Mouse (Mus musculus) retina, embryonic 14.5 days (tissue): ENCODE measurements at regions not wholly inside any gene's neighbourhood (a gene's known extent, or its start where the extent isn't known, plus 50 kb on each side); places are given as distances from the start of the nearest gene placed in this dataset.
"Not testable (repeated sequence)": the region's sequence is repeated elsewhere in the genome, so short reads cannot be mapped to it uniquely, and the experiment has no call there.

Experiments
- DNase-seq: peaks from one replicate; pipeline ENCODE4 v3.0.0-alpha.2; 2015; ENCODE audit warnings: low spot score

- no peak for DNase-seq
Measured at GRCm38 (mm10) chr8:35020480-35020879, 745.1 kb upstream of the Gm19410 start.

- DNase-seq: no peak
Measured at GRCm38 (mm10) chr8:35022649-35023048, 742.9 kb upstream of the Gm19410 start.

GRCm38 (mm10) chr8:35047798-35048197, 717.8 kb upstream of the Gm19410 start:
- DNase-seq: no peak

- no peak for DNase-seq
Measured at GRCm38 (mm10) chr8:35053444-35053843, 712.1 kb upstream of the Gm19410 start.

- DNase-seq: no peak
Measured at GRCm38 (mm10) chr8:35061048-35061447, 704.5 kb upstream of the Gm19410 start.

GRCm38 (mm10) chr8:35068228-35068627, 697.4 kb upstream of the Gm19410 start:
- no peak for DNase-seq

- DNase-seq: no peak
Measured at GRCm38 (mm10) chr8:35070246-35070989, 695.2 kb upstream of the Gm19410 start.

GRCm38 (mm10) chr8:35075971-35076370, 689.6 kb upstream of the Gm19410 start:
- DNase-seq: no peak

GRCm38 (mm10) chr8:35083161-35083560, 682.4 kb upstream of the Gm19410 start:
- no peak for DNase-seq

- no peak for DNase-seq
Measured at GRCm38 (mm10) chr8:35087070-35087469, 678.5 kb upstream of the Gm19410 start.

- DNase-seq: no peak
Measured at GRCm38 (mm10) chr8:35088380-35089244, 677.0 kb upstream of the Gm19410 start.

GRCm38 (mm10) chr8:35089519-35089918, 676.1 kb upstream of the Gm19410 start:
- DNase-seq: no peak

GRCm38 (mm10) chr8:35101701-35102100, 663.9 kb upstream of the Gm19410 start:
- no peak for DNase-seq

GRCm38 (mm10) chr8:35102102-35102501, 663.5 kb upstream of the Gm19410 start:
- DNase-seq: not testable (repeated sequence)

GRCm38 (mm10) chr8:35104465-35104876, 661.1 kb upstream of the Gm19410 start:
- not testable (repeated sequence) for DNase-seq

GRCm38 (mm10) chr8:35109506-35110217, 655.9 kb upstream of the Gm19410 start:
- DNase-seq: no peak

GRCm38 (mm10) chr8:35110286-35110685, 655.3 kb upstream of the Gm19410 start:
- DNase-seq: no peak

GRCm38 (mm10) chr8:35111130-35111529, 654.5 kb upstream of the Gm19410 start:
- DNase-seq: no peak

- DNase-seq: no peak
Measured at GRCm38 (mm10) chr8:35112591-35113265, 652.9 kb upstream of the Gm19410 start.

- no peak for DNase-seq
Measured at GRCm38 (mm10) chr8:35114031-35114430, 651.6 kb upstream of the Gm19410 start.

GRCm38 (mm10) chr8:35120612-35121011, 645.0 kb upstream of the Gm19410 start:
- no peak for DNase-seq

- no peak for DNase-seq
Measured at GRCm38 (mm10) chr8:35121084-35121483, 644.5 kb upstream of the Gm19410 start.
